Mouse (Mus musculus): ENCODE data around the gene Ppil1.

DNA sequence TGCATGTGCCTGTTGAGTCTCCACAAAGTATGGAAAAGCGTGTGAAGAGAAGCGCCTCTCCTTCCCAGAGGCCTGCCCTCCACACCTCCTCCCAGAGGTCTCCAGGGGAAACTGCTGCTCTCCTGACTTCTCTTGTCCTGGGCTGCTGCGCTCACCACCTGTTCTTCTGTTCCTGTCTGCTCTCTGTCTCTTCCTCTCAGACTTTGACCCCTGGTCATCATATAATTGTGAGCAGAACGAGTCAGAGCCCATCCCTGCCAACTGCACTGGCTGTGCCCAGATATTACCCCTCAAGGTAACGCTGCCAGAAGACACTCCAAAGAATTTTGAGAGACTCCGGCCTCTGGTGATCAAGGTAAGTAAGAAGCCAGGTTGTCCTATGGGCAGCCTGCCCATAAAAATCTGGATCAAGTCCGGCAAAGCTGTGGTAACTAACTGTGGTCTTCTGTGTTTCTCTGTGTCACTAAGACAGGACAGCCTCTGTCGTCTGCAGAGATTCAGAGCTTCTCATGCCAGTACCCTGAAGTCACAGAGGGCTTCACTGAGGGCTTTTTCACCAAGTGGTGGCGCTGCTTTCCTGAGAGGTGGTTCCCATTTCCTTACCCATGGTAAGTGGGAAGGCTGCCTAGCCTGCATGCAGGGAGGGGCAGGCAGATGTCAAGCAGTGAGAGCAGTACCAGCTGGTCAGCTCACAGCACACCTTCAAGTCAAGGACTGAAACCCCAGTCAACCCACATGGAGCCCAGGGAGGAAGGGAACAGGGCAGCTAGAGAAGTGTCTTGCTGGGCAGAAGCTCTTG, 30.0 kb upstream of the Ppil1 start:
- TF ChIP-seq CTCF (IDR thresholded peaks at IDR 0.05; ENCODE audit: low read depth, low read length) (no peak), GATA1 (IDR thresholded peaks at IDR 0.05; ENCODE audit: borderline replicate concordance, low read length) (no peak)

All from G1E (cell line).